Mouse (Mus musculus) macrophage (primary cell): ENCODE data around the gene Clca3a1. TPM values are rescaled to one million over a fixed set of nuclear protein-coding genes. Genes with fewer than 3 reads are reported as not detected.

ENCODE experiments used
- H3K27ac ChIP-seq: fragments of 350-480 bp; formaldehyde crosslinking; 2 replicates; pipeline ENCODE4 v1.9.0; 2021
- H3K36me3 ChIP-seq: fragments of 350-480 bp; formaldehyde crosslinking; 2 replicates; pipeline ENCODE4 v1.9.0; 2021; ENCODE audit errors: inconsistent target
- H3K4me3 ChIP-seq: fragments of 350-480 bp; formaldehyde crosslinking; 2 replicates; pipeline ENCODE4 v1.9.0; 2021; ENCODE audit errors: inconsistent target
- H3K79me2 ChIP-seq: fragments of 350-480 bp; formaldehyde crosslinking; 2 replicates; pipeline ENCODE4 v1.9.0; 2021; ENCODE audit errors: inconsistent target
- WGBS: methylation state at CpG from one replicate; pipeline ENCODE4 v1.1.7; 2026; ENCODE audit warnings: inconsistent platforms; ENCODE audit not compliant: missing documents; 5-methylcytosine and 5-hydroxymethylcytosine counted together
- polyA plus RNA-seq: library from polyadenylated mRNA; stranded (reverse); fragments of 250-400 nt; gene quantifications from 3 replicates; pipeline ENCODE4 v1.2.4, GENCODE M21; 2018; ENCODE audit warnings: inconsistent platforms

Clca3a1 gene
- polyA plus RNA-seq, 1 experiment from 2014 or later: not detected

DNA sequence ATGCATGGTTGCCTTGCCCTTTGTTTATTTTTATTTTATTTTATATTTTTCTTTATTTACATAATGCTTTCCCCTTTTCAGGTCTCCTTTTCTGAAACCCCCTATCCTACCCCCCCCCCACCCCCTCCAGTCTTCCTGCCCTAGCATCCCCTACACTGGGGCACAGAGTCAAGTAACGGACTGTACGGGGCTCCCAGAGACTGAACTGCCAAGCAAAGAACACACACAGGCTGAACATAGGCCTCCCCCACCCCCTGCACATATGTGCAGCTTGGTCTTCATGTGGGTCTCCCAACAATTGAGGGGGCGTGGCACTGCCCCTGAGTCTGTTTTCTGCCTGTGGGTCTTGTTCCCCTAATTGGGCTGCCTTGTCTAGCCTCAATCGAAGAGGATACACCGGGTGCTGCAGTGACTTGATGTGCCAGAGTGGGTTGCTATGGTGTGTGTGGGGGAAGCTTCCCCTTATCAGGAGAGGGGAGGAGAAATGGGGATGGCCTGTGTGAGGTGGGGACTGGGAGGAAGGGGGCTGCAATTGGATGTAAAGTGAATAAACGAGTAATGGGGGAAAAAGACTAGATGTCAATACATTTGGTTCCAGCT is 49.1 kb downstream of the Clca3a1 start:
- 84% methylated on average over 6 of the region's 6 CpGs for WGBS

DNA sequence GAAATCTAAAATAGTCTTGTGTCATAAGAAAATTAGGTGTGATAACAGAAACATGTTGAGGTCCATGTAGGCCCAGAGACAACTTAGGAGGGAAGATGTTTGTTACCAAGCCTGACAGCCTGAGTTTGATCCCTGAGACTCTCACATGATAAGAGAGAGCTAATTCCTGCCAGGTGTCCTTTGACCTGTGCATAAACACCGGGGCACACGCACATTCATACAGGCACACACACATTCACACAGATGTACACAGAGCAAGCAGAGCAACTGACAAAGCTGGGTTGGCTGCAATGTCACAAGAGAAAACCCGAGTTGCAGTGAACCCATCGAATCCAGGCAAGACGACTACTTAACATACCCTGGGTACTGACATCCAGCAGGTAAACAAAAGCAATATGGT is 52.2 kb downstream of the Clca3a1 start:
- Histone ChIP-seq H3K79me2 (peaks cover 99% of the 10 kb centered on the region), H3K36me3 (peaks cover 75% of the 10 kb centered on the region), H3K27ac (no peak overlapping the region), H3K4me3 (no peak overlapping the region)
- WGBS: 100% methylated on average over 5 of the region's 5 CpGs

More for the DNA sequence above, 49.1 kb downstream of the Clca3a1 start:
- no peak overlapping the region for H3K27ac ChIP-seq
- H3K36me3 ChIP-seq: peaks cover 71% of the 10 kb centered on the region
- H3K4me3 ChIP-seq: no peak overlapping the region
- peaks cover 100% of the 10 kb centered on the region for H3K79me2 ChIP-seq

DNA sequence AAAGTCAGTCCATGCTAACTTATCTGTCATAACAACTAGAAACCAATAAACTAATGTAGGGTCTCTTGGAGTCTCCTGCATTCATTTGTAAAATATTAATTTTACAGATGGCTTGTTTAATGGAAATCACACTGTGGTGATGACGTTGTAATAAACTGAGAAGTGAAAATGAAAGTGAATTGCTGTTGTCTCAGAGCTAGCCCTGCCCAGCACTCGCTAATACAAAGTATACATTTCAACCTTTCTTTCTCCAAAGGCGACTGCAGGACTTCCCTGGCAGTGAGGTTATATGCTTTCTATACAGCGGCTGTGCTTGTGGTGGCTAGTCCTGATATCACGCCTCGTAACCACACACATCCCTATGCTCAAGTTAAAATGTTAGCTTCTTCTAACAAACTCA is 56.8 kb downstream of the Clca3a1 start:
- H3K79me2 ChIP-seq: peaks cover 99% of the 10 kb centered on the region
- H3K27ac ChIP-seq: peak overlapping the region; percentile 50
- H3K36me3 ChIP-seq: peaks cover 40% of the 10 kb centered on the region
- peak overlapping the region; percentile 16; the same call in 1 of the 2 replicates for H3K4me3 ChIP-seq
- WGBS: 10% methylated on average over 6 of the region's 6 CpGs

DNA sequence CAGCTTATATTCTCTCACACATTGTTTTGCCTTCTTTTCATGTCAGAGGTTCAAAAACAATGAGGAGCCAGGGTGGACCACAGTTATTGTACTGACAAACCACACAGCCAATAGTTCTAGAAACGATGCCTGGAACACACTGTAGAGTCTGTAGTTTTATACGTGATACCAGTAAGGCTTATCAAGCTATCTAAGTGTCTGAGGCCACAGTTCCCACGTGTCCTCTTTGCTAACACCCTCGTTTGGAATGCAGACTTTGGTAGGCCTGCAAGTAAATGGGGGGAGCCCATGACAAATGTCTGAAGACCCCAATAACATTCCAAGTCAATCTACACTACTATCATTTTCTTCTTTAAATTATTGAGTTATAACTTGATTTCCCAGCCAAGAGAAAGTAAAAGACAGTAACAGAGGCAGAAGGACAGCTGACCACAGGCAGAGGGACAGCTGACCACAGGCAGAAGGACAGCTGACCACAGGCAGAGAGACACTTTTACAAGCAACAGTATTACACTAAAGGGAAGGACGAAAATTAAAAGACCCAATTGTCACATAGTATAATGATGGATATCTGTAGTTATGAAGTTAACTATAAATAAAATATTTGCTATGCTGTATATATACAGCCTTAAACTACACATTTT is 61.9 kb downstream of the Clca3a1 start:
- H3K36me3 ChIP-seq: peaks cover 19% of the 10 kb centered on the region; the same call in 1 of the 2 replicates
- peak overlapping the region; percentile 97 for H3K27ac ChIP-seq
- WGBS: 78% methylated on average over 5 of the region's 5 CpGs
- no peak overlapping the region for H3K4me3 ChIP-seq
- peaks cover 82% of the 10 kb centered on the region for H3K79me2 ChIP-seq

DNA sequence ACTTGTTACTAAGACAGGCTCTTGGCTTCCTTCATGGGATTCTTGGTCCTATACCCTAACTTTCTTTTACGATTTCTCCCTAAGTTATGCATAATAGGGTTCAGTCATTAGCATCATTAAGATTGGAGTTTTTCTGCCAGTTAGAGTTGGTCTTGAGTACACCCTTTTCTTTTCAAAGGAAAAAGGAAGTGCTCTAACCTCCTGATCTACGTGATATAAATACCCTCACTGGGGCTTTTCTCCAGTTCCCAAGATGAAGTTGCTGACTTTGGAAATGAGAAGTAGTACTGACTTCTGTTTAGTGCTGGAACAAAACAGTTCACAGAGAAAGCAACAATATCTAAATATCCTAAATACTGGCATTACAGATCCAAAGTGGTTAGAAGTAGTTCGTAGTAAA is 62.8 kb downstream of the Clca3a1 start:
- Histone ChIP-seq H3K79me2 (peaks cover 80% of the 10 kb centered on the region), H3K4me3 (no peak overlapping the region), H3K36me3 (peaks cover 23% of the 10 kb centered on the region; the same call in 1 of the 2 replicates), H3K27ac (peak overlapping the region; percentile 97)
- WGBS: 18% methylated on average over 3 of the region's 3 CpGs

DNA sequence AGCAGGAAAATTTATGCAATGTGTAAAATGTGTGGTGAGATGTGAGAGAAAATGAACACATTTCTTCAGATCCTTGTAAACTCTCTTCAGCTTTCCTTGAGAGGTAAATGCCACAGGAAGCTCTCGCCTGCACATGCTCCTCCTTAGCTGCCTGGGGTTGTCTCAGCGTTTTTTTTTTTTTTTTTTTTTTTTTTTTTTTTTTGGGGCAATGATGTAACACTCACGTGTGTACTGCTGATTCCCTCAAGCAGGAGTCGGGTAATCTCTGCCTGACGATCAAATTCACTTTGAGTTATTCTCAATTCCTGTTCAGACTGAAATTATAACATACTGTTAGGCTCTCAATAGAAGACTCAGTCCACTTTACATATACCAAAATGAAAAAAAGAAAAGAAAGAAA is 63.6 kb downstream of the Clca3a1 start:
- Histone ChIP-seq H3K36me3 (peaks cover 23% of the 10 kb centered on the region; the same call in 1 of the 2 replicates), H3K4me3 (no peak overlapping the region), H3K27ac (peak overlapping the region; percentile 97), H3K79me2 (peaks cover 75% of the 10 kb centered on the region)
- 4% methylated on average over 5 of the region's 5 CpGs for WGBS

DNA sequence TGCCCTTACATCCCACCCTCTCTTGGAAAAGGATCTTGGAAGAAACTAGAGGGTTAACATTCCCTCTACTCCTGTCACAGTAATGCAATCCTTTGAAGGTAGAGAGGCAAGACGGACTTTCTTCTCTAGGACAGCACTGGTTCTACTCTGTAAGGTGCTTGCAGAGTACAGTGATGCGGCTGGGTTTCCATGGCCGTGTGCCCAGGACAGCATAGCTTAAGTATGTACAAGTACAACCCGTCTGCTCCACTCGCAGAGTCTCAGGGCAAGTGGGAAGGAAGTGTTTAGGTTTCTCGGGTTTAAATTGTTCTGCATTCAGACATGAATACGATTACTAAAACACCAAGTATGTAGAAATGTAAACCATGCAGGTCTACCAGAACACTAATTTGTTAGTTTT is 65.8 kb downstream of the Clca3a1 start:
- Histone ChIP-seq H3K4me3 (no peak overlapping the region), H3K36me3 (peaks cover 41% of the 10 kb centered on the region), H3K27ac (no peak overlapping the region), H3K79me2 (peaks cover 53% of the 10 kb centered on the region)
- WGBS: 92% methylated on average over 7 of the region's 7 CpGs

DNA sequence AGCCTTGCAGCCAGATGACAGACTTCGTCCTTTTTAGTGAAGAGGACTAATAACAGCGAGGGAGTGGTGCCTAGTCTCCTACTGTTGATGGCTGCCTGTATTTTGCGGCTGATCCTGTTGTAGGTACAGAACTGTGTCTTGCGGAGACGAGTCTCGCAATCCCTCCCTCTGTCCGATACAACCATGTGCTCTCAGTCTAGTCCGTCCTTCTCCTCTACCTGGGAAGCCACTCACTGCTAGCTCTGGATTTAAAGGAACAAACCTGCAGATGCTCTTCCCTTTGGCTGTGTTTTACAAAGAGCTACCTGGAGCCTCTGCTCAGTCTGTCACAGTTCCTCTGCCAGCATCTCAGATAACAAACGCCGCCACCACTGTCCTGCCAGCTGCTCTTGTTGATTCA is 66.7 kb downstream of the Clca3a1 start:
- no peak overlapping the region for H3K27ac ChIP-seq
- WGBS: 98% methylated on average over 10 of the region's 10 CpGs
- H3K36me3 ChIP-seq: peaks cover 48% of the 10 kb centered on the region
- H3K4me3 ChIP-seq: no peak overlapping the region
- H3K79me2 ChIP-seq: peaks cover 44% of the 10 kb centered on the region

DNA sequence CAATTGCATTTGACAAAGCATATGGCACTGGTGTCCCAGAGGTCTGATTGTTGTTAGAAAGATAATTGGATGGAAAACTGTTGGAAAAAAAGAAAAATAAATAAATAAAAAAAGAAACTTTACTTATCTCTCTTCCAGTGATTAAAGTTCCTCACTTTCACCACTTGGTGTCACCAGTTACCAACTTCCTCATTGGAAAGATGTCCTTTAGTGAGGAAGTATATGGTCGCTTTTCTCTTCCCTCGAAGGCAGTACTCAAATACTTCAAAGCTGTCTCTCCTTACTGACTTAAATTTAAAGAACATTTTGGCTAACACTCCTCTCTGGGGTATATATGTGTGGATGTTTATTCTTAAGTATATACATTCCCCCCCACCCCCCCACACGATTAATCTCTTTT is 68.7 kb downstream of the Clca3a1 start:
- Histone ChIP-seq H3K36me3 (peaks cover 65% of the 10 kb centered on the region), H3K27ac (peak overlapping the region; percentile 28), H3K79me2 (peaks cover 40% of the 10 kb centered on the region; the same call in 1 of the 2 replicates), H3K4me3 (no peak overlapping the region)
- WGBS: 26% methylated on average over 3 of the region's 3 CpGs

DNA sequence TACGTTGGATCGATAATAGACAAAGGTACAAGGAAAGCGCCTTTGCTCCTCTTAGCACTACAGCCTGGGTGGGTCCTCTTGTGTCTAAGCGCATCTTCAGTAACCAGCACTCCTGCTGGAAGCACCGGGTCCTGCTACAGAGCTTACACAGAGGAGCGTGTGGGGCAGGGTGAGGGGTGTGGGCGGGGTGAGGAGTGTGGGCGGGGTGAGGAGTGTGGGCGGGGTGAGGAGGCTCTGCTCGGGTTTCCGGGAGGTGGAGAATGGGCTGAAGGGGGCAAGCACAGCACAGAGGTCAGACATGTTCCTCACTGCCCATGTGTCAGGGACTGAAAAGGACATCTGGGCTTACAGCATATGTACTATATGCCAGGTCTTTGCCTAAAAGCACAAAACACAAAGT is 71.5 kb downstream of the Clca3a1 start:
- WGBS: 66% methylated on average over 11 of the region's 11 CpGs
- Histone ChIP-seq H3K79me2 (peaks cover 14% of the 10 kb centered on the region; the same call in 1 of the 2 replicates), H3K27ac (no peak overlapping the region), H3K36me3 (peaks cover 64% of the 10 kb centered on the region), H3K4me3 (no peak overlapping the region)

DNA sequence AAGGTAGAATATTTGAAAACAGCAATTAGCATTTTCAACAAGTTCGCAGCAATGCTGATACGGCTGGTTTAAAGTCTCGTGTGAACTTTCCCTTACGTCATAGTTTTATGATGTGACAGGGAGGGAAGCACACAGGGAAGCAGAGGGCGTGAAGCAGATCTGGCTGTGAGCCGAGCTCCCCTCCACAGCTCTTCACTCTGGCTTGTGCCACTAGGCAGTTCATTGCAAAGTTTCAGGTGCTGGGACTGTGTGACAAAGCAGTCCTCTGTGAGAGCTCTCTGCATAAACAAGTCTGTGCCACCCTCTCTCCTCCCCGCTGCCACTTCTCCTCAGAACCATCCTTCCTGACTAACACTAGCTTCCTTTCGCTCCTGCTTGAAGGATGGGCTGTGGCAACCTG is 72.5 kb downstream of the Clca3a1 start:
- Histone ChIP-seq H3K27ac (no peak overlapping the region), H3K79me2 (peaks cover 5% of the 10 kb centered on the region; the same call in 1 of the 2 replicates), H3K36me3 (peaks cover 57% of the 10 kb centered on the region), H3K4me3 (no peak overlapping the region)
- 88% methylated on average over 8 of the region's 8 CpGs for WGBS

DNA sequence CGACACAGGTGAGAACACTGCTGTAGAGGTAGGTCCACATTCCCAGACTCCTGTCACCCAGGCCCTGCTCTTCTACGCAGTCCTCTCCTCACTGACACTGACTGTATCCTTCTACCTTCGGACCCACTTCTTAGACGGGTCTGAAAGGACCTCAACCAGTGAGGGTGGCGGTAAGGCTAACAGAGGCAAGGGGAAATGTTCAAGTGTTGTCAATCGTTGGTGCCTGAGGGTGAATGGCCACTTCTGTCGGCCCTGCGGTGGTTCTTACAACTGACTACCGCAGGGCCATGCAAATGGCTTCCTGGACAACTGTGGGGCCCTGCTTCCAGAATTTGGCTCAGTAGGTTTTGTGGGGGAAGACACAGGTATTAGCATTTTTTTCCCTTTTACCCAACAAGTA is 73.2 kb downstream of the Clca3a1 start:
- H3K79me2 ChIP-seq: peaks cover under 1% of the 10 kb centered on the region; the same call in 1 of the 2 replicates
- peaks cover 57% of the 10 kb centered on the region for H3K36me3 ChIP-seq
- 91% methylated on average over 9 of the region's 9 CpGs for WGBS
- H3K27ac ChIP-seq: no peak overlapping the region
- no peak overlapping the region for H3K4me3 ChIP-seq

DNA sequence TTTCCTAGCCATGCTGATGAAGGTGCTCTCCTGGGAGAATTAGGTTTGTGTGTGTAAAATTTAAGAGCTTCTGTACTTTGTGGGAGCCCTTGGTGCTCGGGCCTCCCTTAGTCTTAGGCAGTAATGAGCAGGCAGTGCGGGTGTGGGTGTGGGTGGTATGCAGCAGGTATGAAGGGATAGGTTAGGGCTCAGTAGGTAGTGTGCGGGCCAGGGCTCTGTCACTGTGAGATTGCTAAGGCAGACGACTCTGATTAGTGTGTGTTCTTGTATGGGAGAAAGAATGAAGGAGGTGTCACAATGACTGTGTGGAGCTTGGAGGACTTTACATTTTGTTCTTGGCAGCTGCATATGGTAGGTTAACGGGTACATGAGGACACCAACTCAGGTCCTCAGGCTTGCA is 74.6 kb downstream of the Clca3a1 start:
- Histone ChIP-seq H3K4me3 (no peak overlapping the region), H3K79me2 (no peaks in the 10 kb centered on the region), H3K27ac (no peak overlapping the region), H3K36me3 (peaks cover 50% of the 10 kb centered on the region)
- 91% methylated on average over 5 of the region's 5 CpGs for WGBS

DNA sequence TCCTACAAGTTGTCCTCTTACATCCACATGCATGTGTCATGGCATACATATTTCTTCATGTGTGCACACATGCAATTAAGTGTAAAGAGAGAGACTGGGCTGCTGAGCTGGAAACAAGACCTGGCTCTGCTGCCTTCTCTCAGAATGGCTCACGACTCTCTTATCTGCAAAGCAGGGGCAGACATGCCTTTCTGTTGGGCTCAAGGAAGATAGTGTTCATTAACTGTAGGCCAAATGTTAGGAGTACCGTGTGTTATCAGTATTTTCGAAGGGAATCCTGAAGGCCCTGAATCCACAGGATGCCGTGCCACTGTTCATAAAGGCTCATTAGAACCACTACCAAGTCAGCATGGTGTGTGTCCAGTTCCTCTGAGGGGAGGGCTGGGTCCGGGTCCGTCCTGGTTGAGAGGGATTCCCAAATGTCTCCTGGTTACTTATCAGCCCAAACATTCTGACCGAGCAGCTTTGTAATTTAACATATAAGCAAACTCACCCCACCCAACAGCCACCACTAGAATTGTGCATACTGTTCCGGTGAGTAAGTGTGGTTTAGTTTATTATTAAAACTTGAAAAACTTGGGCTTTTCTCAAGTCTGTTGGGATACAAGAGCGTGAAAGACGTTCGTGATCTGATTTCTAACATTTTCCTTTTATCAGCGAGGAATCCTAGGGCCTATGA is 77.5 kb downstream of the Clca3a1 start:
- Histone ChIP-seq H3K79me2 (no peaks in the 10 kb centered on the region), H3K27ac (no peak overlapping the region)
- WGBS: 98% methylated on average over 11 of the region's 12 CpGs

DNA sequence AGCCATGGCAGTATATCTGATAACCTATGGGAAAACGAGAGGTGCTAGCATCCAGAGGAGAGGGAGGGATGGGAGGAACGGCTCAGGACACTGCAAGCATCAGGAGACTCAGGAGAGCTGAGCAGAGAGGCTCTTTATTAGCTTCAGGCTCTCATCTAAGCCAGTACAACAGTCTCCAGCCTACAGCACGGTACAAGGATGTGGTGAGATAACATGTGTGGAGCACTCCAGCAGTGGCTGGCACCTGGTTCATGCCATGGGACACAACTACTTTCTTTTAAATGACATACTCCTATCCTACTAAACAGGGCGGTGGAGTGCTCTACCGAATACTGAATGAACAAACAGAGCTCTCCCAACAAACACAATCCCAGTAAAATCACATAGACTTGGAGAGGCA is 79.2 kb downstream of the Clca3a1 start:
- no peaks in the 10 kb centered on the region for H3K79me2 ChIP-seq
- no peak overlapping the region for H3K27ac ChIP-seq
- H3K4me3 ChIP-seq: no peak overlapping the region
- peaks cover 10% of the 10 kb centered on the region; the same call in 1 of the 2 replicates for H3K36me3 ChIP-seq
- 98% methylated on average over 5 of the region's 5 CpGs for WGBS

More for the DNA sequence above, 77.5 kb downstream of the Clca3a1 start:
- Histone ChIP-seq H3K36me3 (peaks cover 27% of the 10 kb centered on the region), H3K4me3 (no peak overlapping the region)
